15 mouse cellular contexts compared by ENCODE assay signal in genomic region chrX:10331749-10332148, GRCm38 (mm10).
"Had no signal": no experiment of that assay in that cellular context is flagged by ENCODE, and none has a peak within 500 bp of the region (broad histone marks: within the 10 kb centered on the region; RNA-seq: fewer than 3 reads in every experiment).

No protein-coding gene starts in this region.

- H3K36me3 ChIP-seq: midbrain, embryonic 13.5 days; midbrain, embryonic 15.5 days; neural tube, embryonic 12.5 days; stomach, embryonic 15.5 days had no signal

- ATAC-seq: midbrain, embryonic 13.5 days; midbrain, embryonic 15.5 days had no signal

- H3K9me3 ChIP-seq: megakaryocyte, embryonic 14.5 days; midbrain, embryonic 13.5 days; midbrain, embryonic 15.5 days; neural tube, embryonic 12.5 days; stomach, embryonic 15.5 days had no signal

- DNase-seq: lung, adult 18-20 months; lung, embryonic 14.5 days; lung, postnatal 14 days; lung, postnatal 36 days; right cerebral cortex, postnatal 14 days; thymus, postnatal 14 days; thymus, postnatal 36 days had no signal

- H3K4me1 ChIP-seq: megakaryocyte, embryonic 14.5 days; midbrain, embryonic 13.5 days; midbrain, embryonic 15.5 days; neural tube, embryonic 12.5 days; stomach, embryonic 15.5 days had no signal

- H3K4me2 ChIP-seq: lung, embryonic 14.5 days; midbrain, embryonic 11.5 days; midbrain, embryonic 13.5 days; midbrain, embryonic 15.5 days; neural tube, embryonic 12.5 days; stomach, embryonic 15.5 days had no signal

- H3K9ac ChIP-seq: lung, embryonic 14.5 days; midbrain, embryonic 13.5 days; midbrain, embryonic 15.5 days; neural tube, embryonic 12.5 days; stomach, embryonic 15.5 days had no signal

- H3K4me3 ChIP-seq: megakaryocyte, embryonic 14.5 days; midbrain, embryonic 13.5 days; midbrain, embryonic 15.5 days; neural tube, embryonic 12.5 days; stomach, embryonic 15.5 days had no signal

- H3K27me3 ChIP-seq: megakaryocyte, embryonic 14.5 days; midbrain, embryonic 13.5 days; midbrain, embryonic 15.5 days; neural tube, embryonic 12.5 days; stomach, embryonic 15.5 days had no signal

- H3K27ac ChIP-seq: macrophage; midbrain, embryonic 13.5 days; midbrain, embryonic 15.5 days; neural tube, embryonic 12.5 days; stomach, embryonic 15.5 days; stomach, postnatal 0 days had no signal
